Mouse (Mus musculus): ENCODE results near the gene Senp8. TPM values are rescaled to one million over a fixed set of nuclear protein-coding genes. Genes with fewer than 3 reads are reported as not detected.
A peak's percentile ranks its signal among the peaks of the same experiment; 100 is the strongest.

Senp8 gene
- total RNA-seq, 2 experiments from 2014 or later: 4.1 to 4.8 TPM

GRCm38 (mm10) chr9:59718237-59718636 lies 32.3 kb downstream of the Senp8 start:
- ATAC-seq (ENCODE audit: poor library complexity, severe bottlenecking): no peak

- ATAC-seq (ENCODE audit: poor library complexity, severe bottlenecking): no peak
These were observed 34.1 kb downstream of the Senp8 start for GRCm38 (mm10) chr9:59716275-59716898.

GRCm38 (mm10) chr9:59709225-59709624 lies 41.3 kb downstream of the Senp8 start:
- no peak for ATAC-seq (ENCODE audit: poor library complexity, severe bottlenecking)

GRCm38 (mm10) chr9:59706850-59707825 lies 43.4 kb downstream of the Senp8 start:
- peak; percentile 60 for ATAC-seq (ENCODE audit: poor library complexity, severe bottlenecking)

- ATAC-seq (ENCODE audit: poor library complexity, severe bottlenecking): no peak
These were observed 47.4 kb downstream of the Senp8 start for GRCm38 (mm10) chr9:59703099-59703498.

- no peak for ATAC-seq (ENCODE audit: poor library complexity, severe bottlenecking)
These were observed 49.4 kb downstream of the Senp8 start for GRCm38 (mm10) chr9:59701094-59701493.

- no peak for ATAC-seq (ENCODE audit: poor library complexity, severe bottlenecking)
These were observed 54.1 kb downstream of the Senp8 start for GRCm38 (mm10) chr9:59696381-59696780.

- no peak for ATAC-seq (ENCODE audit: poor library complexity, severe bottlenecking)
These were observed 55.1 kb downstream of the Senp8 start for GRCm38 (mm10) chr9:59695451-59695813.

GRCm38 (mm10) chr9:59694571-59695450 lies 55.7 kb downstream of the Senp8 start:
- ATAC-seq (ENCODE audit: poor library complexity, severe bottlenecking): no peak

GRCm38 (mm10) chr9:59692145-59692544 lies 58.4 kb downstream of the Senp8 start:
- ATAC-seq (ENCODE audit: poor library complexity, severe bottlenecking): no peak

GRCm38 (mm10) chr9:59691635-59692094 lies 58.8 kb downstream of the Senp8 start:
- ATAC-seq (ENCODE audit: poor library complexity, severe bottlenecking): no peak

- no peak for ATAC-seq (ENCODE audit: poor library complexity, severe bottlenecking)
These were observed 63.0 kb downstream of the Senp8 start for GRCm38 (mm10) chr9:59687416-59688046.

Other genes starting within 250 kb of the Senp8 start
- 159 and 162 TPM in 2 replicates for gene Hexa, start 211.2 kb downstream of the Senp8 start, total RNA-seq (2015)
- gene Hexa, start 211.2 kb downstream of the Senp8 start, total RNA-seq (2017): 252 and 269 TPM in 2 replicates
- 0.75 and 1.4 TPM in 2 replicates for gene Tmem202, start 210.9 kb downstream of the Senp8 start, total RNA-seq (2015)
- 0.41 and 0.59 TPM in 2 replicates for gene Tmem202, start 210.9 kb downstream of the Senp8 start, total RNA-seq (2017)
- gene Celf6, start 172.8 kb downstream of the Senp8 start, total RNA-seq (2015): not detected in 2 replicates
- not detected in 2 replicates for gene Celf6, start 172.8 kb downstream of the Senp8 start, total RNA-seq (2017)
- gene Parp6, start 133.4 kb downstream of the Senp8 start, total RNA-seq (2015): 29.8 and 35.2 TPM in 2 replicates
- gene Parp6, start 133.4 kb downstream of the Senp8 start, total RNA-seq (2017): 22.9 and 23.0 TPM in 2 replicates
- gene Pkm, start 94.3 kb downstream of the Senp8 start, total RNA-seq (2015): 192 and 215 TPM in 2 replicates
- 908 and 975 TPM in 2 replicates for gene Pkm, start 94.3 kb downstream of the Senp8 start, total RNA-seq (2017)
- 0.58 and 0.66 TPM in 2 replicates for gene Gramd2, start 70.6 kb downstream of the Senp8 start, total RNA-seq (2015)
- 0.88 and 1.3 TPM in 2 replicates for gene Gramd2, start 70.6 kb downstream of the Senp8 start, total RNA-seq (2017)
- gene Myo9a, start 186 bp upstream of the Senp8 start, total RNA-seq (2015): 18.0 and 19.0 TPM in 2 replicates
- gene Myo9a, start 186 bp upstream of the Senp8 start, total RNA-seq (2017): 32.4 and 38.7 TPM in 2 replicates
- gene Nr2e3, start 209.9 kb upstream of the Senp8 start, total RNA-seq (2015): not detected in 2 replicates
- gene Nr2e3, start 209.9 kb upstream of the Senp8 start, total RNA-seq (2017): not detected in 2 replicates